Mouse (Mus musculus): ENCODE measurements around the gene Zdhhc18.

Zdhhc18 gene

DNA sequence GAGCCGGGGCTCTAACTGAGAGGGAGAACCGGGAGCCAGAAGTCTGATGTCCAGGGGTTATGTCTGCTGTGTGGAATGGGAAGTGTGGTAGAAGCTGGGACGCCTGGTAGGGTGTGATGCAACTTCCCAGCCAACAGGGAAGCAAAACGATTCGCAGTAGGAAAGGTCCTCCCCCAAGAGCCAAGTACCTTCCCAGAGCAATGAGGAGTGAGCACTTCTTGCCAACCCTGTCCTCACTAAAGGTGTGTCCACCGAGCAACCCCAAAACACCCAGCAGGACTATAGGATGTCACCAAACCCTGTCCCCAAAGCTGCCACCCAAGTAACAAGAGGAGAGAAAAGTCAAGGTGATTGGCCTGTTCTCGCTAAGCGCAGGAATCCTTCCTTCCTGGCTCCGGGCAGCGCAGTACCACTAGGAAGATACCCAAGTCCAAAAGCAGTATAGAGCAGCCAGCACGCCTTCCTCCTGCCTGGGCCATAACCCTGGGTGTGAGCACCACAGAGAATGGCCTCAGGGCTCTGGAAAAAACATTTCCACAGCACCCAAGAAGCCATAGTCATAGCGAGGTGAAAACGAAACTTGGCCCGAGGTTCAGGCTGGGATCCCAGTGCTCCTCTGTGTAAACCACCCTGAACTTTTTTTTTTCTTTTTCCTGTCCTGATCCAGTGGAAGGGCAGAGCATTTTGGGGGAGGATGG lies 18.7 kb downstream of the Zdhhc18 start:
- in situ Hi-C loops (cut with MboI, MseI) = no loop called here

DNA sequence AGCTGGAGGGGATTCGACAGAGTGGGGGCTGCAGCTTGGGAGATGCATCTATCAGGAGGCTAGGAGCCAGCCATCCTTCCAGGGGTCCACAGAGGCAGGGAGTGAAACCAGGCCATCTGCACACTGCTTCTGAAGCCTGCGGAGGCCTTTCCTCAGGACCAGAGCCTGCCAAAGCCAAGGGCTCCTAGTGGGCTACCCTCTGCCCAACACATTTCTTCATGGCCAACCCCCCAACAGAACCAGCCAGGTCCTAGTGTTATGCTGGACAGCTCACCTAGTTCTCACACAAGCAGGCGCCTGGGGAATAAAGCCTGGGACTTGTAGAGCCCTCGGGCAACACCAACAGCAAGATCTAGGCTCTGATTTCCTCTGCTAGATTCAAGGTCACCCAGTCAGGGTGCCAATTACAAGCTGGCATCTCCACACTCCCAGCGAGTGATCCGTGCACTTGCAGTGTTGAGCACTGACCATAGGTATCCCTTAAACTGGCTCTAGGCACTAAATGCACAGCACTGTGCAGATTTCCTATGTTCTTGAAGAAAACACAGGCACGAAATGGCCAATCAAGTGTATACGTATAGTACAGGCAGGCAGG lies 19.5 kb downstream of the Zdhhc18 start:
- in situ Hi-C loops (cut with MboI, MseI) = no loop called here

DNA sequence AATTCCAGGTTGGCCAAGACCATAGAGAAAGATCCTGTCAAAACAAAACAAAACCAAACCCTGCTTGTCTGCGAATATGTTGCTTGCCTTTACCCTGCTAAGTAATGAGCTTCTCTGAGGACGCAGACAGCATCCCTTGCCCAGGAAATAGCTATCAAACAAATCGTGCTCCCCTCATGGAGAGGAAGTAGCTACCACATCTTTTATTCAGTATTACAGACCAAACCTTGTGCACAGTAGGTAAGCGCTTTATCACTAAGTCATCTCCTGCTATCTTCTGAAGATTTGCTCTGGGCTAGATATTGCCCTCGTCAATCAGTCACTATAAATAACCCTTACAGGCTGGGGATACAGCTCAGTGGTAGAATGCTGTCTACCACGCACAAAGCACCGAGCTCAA lies 20.8 kb downstream of the Zdhhc18 start:
- in situ Hi-C loops (cut with MboI, MseI) = no loop called here

DNA sequence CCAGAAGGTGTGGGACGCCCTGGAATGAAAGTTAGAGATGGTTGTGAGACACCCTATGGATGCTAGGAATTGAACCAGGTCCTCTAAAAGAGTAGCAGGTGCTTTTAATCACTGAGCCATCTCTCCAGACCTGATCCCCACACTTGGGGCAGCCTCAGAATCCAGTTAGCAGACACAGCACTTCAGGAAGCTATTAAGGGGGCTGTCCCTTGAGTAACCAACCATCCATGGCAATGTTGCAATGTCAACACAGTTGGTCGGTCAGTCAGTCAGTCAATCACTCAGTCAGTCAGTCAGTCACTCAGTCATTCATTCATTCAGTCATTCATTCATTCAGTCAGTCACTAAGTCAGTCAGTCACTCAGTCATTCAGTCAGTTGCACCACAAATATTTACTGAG lies 21.4 kb downstream of the Zdhhc18 start:
- in situ Hi-C loops (cut with MboI, MseI) = no loop called here

DNA sequence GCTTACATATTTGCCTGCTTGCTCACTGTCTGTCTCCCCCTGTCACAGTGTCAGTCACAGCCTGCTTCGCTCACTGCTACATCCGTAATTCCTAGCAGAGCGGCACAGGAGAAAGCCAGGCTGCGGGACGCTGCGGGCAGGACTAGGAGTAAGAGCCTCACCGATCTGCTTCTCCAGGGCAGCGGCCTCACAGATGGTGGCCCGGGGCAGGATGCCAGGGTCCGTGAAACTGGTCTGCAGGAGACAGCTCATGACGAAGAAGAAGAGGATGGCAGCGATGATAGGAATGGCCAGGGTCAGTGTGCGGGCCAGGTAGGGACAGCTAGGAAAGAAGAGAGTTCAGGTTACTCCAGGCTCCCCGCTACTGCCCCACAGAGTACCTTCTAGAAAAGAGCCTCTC lies 22.9 kb downstream of the Zdhhc18 start:
- in situ Hi-C loops (cut with MboI, MseI) = no loop called here

DNA sequence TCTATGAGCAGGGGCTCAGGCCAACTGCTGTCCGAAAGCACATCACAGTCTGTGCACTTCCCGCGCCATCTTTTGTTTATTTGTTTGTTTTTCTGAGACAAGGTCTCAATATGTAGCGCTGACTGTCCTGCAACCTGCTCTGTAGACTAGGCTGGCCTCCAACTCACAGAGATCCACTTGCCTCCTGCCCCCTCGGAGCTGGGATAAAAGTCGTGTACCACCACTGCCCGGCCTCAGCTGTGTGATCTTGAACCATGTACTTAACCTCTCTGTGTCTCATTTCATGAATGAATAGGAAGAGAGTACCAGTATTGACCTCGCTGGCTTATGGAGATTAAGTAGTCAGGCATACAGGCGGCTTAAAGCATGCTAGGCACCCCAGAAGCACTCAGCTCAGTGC lies 23.3 kb downstream of the Zdhhc18 start:
- in situ Hi-C loops (cut with MboI, MseI) = no loop called here

DNA sequence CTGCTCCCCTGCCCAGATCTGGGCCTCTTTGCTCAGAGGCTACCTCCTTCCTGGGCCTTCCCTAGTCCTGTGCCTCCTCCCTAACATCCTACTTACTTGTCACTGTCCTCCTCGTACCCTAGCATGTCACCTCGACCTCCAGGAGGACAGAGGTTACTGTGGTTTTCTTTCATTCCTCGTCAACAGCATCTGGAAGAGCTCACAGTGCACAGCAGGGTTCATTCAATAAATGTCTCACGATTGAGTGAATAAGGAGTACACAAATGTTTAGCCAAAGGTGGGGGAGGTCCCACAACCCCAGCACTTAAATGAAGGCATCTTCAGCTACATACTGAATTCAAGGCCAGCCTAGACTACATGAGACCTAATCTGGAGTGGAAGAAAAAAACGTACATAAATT lies 23.7 kb downstream of the Zdhhc18 start:
- in situ Hi-C loops (cut with MboI, MseI) = no loop called here

DNA sequence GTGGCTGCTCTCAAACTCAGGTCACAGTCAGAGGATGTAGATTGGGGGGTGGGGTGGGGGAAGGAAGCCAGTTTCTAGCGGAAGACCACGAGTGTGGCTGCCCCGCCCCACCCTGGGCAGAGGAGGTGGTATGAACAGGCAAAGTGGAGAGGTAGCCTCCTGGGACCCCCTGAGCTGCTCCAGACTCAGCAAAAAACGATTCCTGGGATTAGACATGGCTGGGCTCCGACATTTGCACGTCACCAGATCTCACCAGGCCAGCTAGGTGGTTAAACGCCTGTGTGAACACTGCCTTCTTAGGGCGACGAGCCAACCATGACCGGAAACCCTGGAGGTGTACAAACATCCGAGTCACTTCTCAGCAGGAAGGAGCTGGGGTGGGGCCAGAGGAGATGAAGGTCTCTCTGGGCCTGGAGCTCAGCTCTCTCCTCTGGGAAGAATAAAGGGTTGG lies 24.3 kb downstream of the Zdhhc18 start:
- in situ Hi-C loops (cut with MboI, MseI) = no loop called here

DNA sequence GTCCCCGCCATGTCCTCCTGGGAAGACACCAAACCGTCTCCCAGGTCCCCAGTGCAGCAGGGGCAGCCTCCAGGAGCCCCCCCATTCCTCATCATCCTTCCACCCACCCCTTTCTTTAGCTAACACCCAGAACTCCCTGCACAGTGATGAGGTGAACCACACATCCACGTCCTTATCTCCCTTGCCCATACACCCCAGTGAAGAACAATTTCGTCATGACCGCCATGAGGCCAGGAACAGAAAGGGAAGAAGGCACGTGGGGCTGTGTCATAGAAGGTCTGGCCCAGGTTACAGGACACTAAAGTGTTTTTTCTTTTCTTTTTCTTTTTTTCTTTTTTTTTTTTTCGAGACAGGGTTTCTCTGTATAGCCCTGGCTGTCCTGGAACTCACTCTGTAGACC lies 25.1 kb downstream of the Zdhhc18 start:
- in situ Hi-C loops (cut with MboI, MseI) = no loop called here

DNA sequence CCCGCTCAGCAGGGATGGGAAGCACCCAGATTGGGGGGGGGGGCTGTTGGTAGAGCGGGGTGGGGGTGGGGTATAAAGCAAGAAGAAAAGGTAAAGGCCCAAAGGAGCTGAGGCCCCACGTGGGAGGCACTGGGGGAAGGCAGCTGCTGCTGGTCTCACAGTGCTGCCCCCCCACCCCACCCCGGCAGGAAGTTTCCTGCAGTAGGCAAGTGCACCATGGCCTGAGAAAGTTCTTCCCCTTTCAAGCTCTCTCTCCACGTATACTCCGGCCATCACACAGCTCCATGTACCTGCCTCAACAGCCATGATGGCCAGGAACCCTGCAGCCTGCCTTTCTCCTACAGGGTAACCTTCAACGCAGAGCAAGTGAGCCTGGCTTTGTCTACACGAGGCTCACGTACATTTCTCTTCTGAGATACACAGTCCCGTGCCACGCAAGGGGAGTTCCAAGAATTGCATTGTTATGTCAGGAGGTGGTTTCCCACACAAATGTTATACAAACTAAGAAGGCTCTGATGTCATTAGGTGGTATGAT lies 27.7 kb downstream of the Zdhhc18 start:
- in situ Hi-C loops (cut with MboI, MseI) = no loop called here

DNA sequence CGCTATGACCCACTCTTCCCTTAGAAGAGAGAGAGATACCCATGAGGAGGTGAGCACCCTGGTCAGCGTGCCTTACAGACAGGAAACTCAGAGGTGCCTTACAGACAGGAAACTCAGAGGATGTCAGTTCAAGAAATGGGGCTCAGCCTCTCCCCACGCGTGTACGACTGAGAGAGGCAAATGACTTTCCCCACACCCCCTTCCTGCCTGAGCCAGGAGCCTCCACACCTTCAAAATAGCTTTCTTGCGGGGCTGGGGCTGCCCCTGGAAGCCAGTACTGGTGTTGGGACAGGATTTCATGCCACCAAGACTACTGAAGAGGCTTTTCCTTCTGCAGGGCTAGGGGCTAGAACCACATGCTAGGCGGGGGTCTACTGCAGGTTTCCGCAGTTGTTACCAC lies 29.3 kb downstream of the Zdhhc18 start:
- in situ Hi-C loops (cut with MboI, MseI) = no loop called here

DNA sequence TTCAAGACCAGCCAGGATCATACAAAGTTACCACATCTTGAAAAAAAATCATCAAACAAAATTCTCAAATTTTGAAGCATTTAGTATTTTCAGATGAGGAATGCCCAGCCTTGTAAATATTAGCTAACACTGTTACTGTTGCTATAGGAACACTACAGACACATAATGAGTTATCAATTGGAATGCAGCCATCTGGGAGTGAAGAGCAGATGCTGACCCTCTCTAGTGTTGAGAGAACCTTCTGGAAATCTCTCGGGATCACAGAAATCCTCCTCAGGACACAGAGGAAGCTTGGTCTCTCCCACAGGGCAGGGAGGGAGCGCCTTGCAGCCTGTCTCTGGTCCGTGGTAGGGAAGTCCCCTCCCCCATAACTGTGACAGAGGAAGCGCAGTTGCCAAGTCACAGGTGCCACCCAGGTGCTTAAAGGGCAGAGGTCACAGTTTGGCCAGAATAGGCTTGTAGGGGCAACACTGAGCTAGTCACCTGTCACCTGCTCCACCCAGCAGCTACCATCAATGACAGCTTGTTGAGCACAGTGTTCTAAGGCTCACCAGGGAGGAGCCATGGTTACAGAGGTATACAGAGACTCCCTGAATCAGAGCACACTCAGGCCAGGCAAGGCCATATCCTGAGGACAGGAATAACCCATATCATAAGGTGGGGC lies 30.3 kb downstream of the Zdhhc18 start:
- in situ Hi-C loops (cut with MboI, MseI) = no loop called here

DNA sequence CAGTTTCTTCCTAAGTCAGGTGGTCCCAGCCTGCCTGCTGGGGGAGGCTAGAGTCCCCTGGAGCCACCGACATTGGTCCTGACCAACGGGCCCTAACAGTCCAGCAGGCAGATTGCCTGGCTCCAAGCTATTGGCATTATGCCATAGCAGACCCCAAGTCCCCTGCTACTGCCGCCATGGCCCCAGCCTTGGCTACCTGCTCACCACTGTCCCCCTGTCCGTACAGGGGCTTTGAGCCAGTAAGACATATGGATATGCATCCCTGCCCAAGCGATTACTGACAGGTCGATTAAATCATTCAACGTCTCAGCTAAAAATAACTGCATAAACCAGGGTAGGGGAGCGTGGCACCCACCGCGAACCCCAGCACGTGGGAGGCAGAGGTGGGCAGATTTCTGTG lies 32.0 kb downstream of the Zdhhc18 start:
- in situ Hi-C loops (cut with MboI, MseI) = no loop called here

DNA sequence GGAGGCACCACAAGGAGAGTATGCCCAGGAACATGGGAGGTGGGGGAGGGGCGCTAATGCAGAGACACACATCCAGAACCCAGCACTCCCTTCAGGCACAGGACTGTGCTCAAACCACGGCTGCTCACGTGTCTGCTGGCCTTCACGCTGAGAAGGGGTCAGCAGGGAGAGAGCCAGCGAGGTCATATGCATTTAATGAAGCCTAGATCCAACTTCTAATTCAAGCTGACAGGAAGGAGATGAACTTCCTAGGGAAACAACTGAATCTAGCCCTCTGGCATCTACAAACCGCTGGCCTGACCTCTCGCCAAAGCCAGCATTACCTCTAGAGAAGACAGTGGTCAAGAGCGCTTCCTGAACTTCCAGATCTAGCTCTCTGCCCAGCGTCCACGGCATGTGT lies 34.5 kb downstream of the Zdhhc18 start:
- in situ Hi-C loops (cut with MboI, MseI) = no loop called here

DNA sequence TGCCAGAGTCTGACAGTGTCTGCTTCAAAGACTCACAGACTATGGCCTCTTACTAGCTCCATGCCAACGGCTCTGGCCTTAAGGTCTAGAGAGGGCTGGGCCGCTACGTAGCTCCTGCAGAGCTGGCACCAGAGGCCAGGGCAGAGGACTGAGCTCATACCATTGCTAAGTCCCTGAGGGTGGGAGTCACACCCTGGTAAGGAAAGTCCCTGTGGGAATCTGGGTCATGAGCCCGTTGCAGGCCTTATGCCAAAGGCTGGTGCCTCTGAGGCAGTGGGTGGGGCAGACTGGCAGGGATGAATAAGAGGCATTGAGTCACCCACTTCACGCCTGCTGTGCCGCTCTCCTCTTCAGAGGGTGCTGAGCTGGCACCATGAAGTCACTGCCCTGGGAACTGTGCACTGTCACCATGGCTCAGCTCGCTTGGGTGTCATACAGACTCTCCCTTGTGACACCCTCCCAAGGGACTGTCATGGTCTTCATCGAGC lies 35.6 kb downstream of the Zdhhc18 start:
- in situ Hi-C loops (cut with MboI, MseI) = no loop called here

DNA sequence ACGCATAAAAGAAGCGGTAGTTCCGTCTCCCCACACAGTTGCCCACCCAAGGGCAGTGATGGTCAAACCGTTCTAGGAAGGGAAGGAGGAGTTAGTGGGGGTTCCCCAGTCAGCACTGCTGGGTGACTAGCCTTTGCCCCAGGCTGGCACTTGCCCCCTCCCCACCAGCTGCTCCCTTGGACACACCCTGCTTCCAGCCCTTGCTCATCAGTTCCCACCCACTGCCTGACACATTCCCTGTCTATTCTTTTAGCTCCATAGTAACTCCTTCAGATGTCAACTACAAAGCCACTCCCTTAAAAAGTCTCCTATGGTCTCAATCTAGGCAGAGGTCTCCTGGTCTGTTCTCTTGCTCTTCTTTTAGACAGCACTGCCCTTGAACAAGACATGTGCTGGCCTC lies 36.1 kb downstream of the Zdhhc18 start:
- in situ Hi-C loops (cut with MboI, MseI) = no loop called here

DNA sequence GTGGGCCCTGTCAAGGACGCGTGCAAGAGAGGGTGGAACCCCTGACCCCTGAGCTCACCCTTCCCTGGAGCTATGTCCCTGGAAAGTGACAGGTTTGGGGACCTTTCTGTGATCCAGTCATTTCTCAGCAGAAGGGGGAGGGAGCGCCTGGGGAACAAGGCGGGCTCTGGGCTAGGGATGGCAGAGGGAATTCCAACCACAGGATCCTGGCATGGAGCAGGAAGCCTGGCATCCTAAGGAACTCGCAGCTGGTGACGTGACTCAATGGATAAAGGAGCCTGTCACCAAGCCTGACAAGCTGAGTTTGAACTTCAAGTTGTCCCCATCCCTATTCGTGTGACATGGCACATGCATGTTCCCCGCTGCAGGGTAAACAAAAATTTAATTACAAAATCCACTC lies 36.9 kb downstream of the Zdhhc18 start:
- in situ Hi-C loops (cut with MboI, MseI) = no loop called here

DNA sequence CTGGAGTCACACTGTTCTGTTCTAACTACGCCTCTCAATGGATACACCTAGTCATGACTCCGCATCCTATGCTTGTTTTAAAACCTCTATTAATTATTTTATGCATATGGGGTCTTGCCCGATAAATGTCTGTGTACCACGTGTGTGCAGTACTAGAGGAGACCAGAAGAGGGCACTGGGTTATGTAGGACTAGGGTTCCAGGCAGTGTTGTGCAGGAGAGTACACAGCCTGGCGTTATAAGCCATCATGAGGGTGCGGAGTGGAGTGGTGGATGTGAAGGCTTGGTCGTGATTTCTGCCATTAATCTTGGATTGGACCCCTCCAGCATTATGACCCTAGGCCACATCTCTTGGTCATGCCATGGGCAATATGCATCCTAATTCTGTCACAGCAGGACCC lies 37.5 kb downstream of the Zdhhc18 start:
- in situ Hi-C loops (cut with MboI, MseI) = no loop called here

DNA sequence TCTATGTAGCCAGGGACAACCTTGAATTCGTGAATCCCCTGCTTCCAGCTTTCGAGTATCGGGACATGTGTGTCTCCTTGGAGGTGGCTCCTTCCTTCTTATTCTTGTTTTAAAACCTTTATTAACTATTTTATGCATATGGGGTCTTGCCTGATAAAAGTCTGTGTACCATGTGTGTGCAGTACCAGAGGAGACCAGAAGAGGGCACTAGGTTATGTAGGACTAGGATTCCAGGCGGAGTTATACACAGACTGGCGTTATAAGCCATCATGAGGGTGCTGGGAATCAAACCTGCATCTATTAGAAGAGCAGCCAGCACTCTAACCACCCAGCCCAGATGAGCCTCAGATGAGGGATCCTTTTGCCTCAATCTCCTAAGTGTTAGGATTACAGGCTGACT lies 38.1 kb downstream of the Zdhhc18 start:
- in situ Hi-C loops (cut with MboI, MseI) = no loop called here

DNA sequence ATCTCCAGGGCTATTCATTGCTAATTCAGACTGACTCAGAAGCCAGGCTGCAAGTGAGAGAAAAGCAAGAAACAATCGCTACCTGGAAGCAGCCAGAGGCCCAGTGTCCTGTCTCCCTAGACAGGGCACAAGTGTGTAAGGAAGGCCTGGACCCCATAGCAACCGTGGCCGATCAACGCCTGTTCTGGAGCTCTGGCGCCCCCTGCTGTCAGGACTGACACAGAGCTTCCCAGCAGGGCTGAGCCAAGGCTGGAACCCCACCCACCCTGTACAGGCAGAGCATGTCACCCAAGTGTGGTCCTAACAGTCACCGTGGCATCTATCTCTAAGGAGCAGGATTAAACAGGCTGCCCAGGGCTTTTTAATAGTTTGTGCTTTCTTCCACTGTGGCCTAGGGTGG lies 40.2 kb downstream of the Zdhhc18 start:
- in situ Hi-C loops (cut with MboI, MseI) = no loop called here

DNA sequence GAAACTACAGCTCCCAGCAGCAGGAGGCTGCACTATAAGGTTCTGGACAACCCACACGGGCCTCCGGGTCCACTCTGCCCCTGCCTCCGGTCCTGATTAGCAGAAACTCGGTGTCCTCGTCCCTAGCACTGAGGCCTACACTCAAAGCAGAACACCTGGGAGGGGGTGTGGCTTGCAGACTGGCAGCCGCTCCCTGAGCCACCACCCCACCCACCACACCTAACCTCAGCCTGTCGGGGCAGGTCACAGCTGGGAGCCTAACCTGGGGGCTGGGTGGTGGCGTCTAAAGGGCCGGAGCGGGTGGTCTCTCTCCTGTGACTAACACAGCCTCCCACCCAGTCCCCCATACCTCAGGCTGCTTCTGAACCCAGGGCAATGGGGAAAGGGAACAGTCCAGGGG lies 42.7 kb downstream of the Zdhhc18 start:
- in situ Hi-C loops (cut with MboI, MseI) = no loop called here

DNA sequence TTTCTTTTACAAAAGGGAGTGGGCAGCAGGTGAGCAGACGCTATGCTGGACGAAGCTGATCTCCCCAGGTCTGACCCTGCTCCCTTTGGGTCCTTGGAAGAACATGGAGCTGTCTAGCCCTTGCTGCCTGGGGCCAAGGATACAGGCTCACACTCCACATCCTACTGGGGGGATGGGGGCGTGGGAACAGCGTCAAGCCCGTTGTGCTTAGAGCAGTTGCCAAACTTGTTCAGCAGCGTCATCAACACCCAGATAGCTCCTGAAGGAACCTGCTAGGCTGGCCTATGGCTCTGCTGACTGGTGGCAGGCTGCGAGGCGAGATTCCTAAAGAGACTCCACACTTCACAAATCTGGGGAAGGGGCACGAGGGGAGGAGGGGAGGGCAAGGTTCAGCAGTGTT lies 44.6 kb downstream of the Zdhhc18 start:
- in situ Hi-C loops (cut with MboI, MseI) = no loop called here

DNA sequence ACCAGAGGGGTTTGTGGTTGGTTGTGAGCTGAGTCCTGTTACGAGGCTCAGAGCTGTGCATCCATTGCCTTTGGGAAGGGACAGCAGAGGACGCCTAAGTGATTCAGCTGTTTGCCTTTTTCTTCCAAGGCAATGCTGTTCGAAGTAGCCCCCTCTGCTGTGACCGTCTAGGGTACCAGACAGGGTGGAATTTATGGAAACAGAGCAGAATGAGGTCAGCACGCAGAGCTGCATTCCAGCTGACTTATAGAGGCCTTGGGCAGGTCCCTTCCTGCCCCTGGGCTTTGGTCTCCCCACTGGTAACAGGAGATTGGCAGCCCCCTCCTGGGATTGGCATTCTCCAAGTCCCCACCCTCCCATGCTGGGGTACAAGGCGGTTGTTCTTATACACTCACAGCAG lies 45.1 kb downstream of the Zdhhc18 start:
- in situ Hi-C loops (cut with MboI, MseI) = no loop called here
